Mouse (Mus musculus) megakaryocyte-erythroid progenitor cell, adult 5-6 weeks (primary cell): ENCODE data around the gene Adgrd1. TPM values are rescaled to one million over a fixed set of nuclear protein-coding genes. Genes with fewer than 3 reads are reported as not detected.
A peak's percentile ranks its signal among the peaks of the same experiment; 100 is the strongest.

Experiments used
- ATAC-seq: replicated peaks from 2 replicates; pipeline ENCODE4 v1.8.0; 2016; ENCODE audit warnings: mild to moderate bottlenecking, inconsistent platforms; ENCODE audit not compliant: severe bottlenecking, poor library complexity, low FRiP score, low TSS enrichment
- total RNA-seq, 2 experiments: library from RNA; stranded (forward) in 1 of 2; stranded (reverse) in 1 of 2; fragments of 200-1000, 215-1000 nt in 1 of 2; fragments of >200 nt in 1 of 2; fragmentation: Nextera tagmentation in 1 of 2; gene quantifications; 2 replicates each; pipeline ENCODE4 v1.2.3; 2014 to 2017

The Adgrd1 gene
- total RNA-seq, 2 experiments from 2014 or later = 0.14 to 0.94 TPM

DNA sequence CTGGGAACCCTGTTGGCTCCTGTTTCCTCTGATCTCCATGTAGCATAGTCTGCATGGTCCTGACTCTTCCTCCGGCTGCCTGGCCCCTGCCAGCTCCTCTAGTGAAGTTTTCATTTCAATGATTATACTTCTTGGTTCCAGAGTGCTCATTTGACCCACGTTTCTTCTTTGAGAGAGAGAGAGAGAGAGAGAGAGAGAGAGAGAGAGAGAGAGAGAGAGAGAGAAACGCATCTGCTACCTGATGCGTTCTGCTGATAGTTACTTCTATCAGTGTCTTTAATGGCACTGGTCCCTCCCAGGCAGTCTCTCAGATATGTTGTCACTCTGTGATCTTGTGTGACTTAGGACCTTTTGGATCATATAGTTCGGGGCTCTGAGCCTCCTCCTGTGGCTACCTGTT lies 84.9 kb downstream of the Adgrd1 start:
- ATAC-seq = no peak

DNA sequence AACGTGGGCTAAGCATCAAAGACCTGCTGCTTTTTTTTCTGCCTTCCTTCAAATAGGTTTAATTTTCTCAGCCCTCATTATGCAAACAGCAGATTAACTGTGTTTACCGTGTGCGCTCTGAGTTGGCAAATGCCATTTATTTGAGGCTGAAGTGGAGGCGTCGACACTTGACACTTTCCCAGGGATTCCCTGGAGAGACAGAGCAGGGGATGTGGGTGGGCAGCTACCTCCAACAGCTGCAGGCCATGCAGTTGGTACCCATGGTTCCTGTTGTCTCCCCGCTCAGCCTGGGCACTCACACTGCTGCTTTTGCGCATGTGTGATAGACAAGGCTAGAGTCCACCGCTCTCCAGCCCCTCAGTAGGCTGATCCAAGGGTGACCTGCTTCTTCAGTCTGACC lies 86.0 kb downstream of the Adgrd1 start:
- ATAC-seq = no peak

DNA sequence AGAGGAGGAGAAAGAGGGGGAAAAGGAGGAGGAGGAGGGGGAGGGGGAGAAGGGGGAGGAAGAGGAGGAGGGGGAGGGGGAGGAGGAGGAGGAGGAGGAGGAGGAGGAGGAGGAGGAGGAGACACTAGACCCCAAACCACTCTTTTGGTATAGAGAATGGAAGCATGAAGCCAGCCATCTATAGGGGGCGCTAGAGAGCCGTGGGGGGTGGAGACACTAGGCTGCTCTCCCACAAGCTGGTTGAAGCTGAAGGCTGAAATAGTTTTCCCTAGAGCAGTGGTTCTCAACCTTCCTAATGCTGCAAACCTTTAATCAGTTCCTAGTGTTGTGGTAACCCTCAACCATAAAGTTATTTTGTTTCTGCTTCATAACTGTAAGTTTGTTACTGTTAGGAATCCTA lies 89.7 kb downstream of the Adgrd1 start:
- ATAC-seq = no peak; the same call in 1 of the 2 replicates

- no peak for ATAC-seq
Measured at GRCm38 (mm10) chr5:129186926-129187325, 90.4 kb downstream of the Adgrd1 start.

- no peak for ATAC-seq
Measured at GRCm38 (mm10) chr5:129189071-129189470, 92.5 kb downstream of the Adgrd1 start.

- ATAC-seq = no peak
Measured at GRCm38 (mm10) chr5:129190077-129190476, 93.5 kb downstream of the Adgrd1 start.

DNA sequence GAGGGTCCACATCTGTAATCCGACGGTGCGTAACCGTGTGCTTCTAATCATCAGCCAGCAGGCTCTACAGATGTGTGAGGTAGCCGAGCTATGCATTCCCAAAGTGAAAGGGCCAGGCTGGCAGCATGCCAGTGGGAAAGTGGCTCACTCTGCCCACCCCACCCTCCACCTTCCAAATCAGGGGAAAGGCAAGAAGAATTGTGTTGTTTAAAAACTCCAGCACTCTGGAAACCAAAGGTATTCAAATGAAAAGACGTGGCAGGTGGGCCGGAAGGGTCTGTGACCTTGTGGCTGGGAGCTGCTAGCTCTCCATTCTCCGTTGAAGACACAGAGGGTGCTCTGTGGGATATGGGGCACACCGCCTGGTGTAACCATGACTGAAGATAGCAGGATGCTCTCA lies 100.0 kb downstream of the Adgrd1 start:
- no peak for ATAC-seq

DNA sequence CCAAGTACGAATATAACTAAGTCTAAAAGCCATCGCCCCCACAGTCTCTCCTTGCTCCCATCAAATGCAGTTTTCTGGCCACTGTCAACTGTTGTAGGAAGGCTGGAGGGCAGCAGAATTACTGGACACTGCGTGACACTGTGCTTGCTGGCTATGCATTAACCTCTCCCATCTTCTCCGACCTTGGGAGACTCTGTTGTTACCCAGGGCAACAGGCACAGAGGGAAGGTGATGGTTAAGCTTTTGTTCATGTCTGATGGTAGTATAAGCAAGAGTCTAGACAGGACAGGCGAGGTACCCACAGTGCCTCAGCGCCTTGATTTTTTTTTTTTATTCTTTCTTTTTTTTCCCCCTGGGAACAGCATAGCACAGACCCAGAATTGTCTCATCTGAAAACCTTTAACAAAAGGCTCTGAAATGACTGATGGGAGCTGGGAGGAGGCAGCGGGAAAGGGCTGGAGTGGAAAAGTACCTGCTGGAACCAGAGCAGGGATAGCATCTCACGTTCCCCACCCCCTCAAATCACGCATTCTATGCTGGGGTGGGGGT lies 100.5 kb downstream of the Adgrd1 start:
- ATAC-seq = no peak

GRCm38 (mm10) chr5:129200132-129200531 lies 103.6 kb downstream of the Adgrd1 start:
- ATAC-seq = peak; percentile 92

- ATAC-seq = no peak
Measured at GRCm38 (mm10) chr5:129208279-129208678, 111.7 kb downstream of the Adgrd1 start.

DNA sequence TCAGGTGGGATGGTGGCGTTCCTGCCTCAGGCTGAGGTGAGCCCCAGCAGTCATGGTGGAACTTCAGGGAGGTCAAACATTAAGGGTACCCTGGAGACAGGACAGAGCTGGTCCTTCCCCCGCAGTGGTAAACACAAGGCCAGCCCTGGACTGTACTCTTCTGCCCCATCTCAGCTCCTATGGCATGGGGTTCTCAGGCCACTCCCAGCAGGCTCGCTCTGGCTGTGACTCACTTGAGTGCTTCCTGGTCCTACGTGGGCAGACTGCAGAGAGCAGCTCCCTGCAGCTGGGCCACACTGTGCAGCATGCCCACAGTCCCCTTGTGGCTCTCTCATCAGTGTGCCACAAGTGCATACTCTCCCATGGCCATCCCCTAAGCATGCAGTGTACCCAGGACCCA lies 112.3 kb downstream of the Adgrd1 start:
- no peak for ATAC-seq

- no peak for ATAC-seq
Measured at GRCm38 (mm10) chr5:129211385-129212031, 115.0 kb downstream of the Adgrd1 start.

GRCm38 (mm10) chr5:129214023-129214422 lies 117.5 kb downstream of the Adgrd1 start:
- no peak for ATAC-seq

DNA sequence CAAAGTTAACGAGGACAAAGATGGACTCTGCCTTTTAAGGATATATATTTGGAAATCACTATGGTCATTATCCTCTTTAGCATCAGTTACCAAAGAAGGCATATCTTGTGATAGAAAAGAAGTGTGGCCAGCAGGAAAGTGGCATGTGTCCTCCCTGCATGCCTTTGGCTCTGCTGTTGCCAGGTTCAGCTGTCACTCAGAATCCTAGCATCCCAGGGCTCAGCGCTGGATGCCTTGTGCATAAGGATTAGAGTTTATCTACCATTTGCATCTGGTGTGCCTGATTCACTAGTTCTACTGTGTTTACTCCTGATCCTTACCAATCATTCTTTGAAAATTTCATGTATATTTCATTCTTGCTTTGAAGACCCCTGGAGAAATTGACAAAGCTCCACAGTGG lies 119.5 kb downstream of the Adgrd1 start:
- no peak for ATAC-seq

DNA sequence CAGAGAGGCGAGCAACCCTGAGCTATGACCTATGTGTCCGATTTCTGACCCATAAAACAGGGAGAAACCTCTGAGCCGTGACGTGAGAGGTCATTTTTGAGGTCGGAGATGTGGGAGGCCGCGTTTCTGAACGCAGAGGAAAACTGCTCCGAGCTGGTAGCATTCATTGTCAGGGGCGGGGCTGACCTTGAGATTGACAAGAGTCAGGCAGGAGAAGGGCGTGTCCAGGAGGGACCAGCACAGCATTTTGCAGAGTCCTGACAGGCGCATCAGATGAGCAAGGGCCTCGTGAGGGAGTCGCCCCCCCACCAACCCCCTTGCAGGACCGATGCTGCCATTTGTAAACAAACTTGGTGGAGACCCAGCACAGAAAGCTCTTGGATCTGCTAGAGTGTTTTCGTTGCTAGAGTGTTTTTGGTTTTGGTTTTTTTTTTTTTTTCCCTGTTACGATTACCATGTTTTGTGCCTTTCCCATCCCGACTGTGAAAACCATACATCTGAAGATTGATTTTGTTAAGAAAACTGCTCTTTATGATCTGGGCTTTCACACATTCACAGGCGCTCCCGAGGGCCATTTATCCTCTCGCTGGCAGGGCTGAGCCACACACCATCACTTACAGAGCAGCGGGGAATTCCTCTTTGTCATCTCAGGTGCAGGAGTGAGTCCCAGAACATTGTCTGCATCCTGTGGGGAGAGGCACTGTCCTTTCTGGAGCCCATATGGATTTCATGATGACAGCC lies 121.1 kb downstream of the Adgrd1 start:
- peak; percentile 73 for ATAC-seq

DNA sequence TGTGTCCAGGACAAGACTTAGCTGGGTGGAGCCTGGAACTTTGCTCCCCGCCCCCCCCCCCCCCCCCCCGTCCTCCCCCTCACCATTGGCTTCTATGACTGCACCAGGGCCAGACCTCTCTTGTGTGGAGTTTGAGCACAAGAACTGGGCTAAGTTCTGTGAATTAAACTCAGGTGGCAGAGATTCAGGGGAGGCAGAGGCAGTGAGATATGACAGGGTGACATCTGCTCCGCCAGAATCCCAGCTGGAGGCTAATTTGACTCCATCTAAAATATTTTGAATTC lies 121.6 kb downstream of the Adgrd1 start:
- ATAC-seq = no peak

DNA sequence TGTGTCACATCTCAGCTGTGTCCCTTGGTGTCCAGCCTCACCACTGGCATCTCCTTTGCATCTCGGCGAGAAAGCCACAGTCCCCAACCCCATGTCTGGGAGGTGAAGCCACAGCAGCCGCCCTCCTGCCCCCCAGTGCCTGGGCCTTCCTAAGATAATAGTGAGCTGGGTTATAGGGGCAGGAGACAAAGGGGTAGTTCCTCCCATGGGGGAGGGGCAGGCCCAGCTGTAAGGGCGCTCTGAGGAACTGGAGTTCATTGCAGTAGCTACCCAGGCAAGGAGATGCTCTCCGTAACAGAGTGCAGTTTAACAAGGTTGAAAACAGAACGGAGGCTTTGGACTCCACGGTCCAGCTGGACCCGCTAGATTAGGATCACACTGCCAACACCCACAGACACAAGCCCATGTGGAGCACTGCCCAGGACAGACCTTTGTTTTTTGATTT lies 122.0 kb downstream of the Adgrd1 start:
- no peak for ATAC-seq

GRCm38 (mm10) chr5:129219178-129219760 lies 122.7 kb downstream of the Adgrd1 start:
- ATAC-seq = no peak

- ATAC-seq = 0 out of 2 replicates have a peak, but pooled peaks have one; percentile 6
Measured at GRCm38 (mm10) chr5:129225810-129226450, 129.4 kb downstream of the Adgrd1 start.

DNA sequence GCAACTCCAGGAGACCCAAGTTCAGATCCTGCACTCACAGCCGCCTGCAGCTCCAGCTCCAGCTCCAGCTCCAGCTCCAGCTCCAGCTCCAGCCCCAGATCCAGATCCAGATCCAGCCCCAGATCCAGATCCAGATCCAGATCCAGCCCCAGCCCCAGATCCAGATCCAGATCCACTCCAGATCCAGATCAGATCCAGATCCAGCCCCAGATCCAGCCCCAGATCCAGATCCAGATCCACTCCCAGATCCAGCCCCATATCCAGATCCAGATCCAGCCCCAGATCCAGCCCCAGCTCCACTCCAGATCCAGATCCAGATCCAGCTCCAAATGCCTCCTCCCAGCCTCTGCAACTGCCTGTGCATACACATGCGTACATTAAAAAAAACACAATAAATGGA lies 131.6 kb downstream of the Adgrd1 start:
- ATAC-seq = no peak
